Mouse (Mus musculus) forebrain, embryonic 14.5 days (tissue): ENCODE results near the gene Dhrs2. TPM values are rescaled to one million over a fixed set of nuclear protein-coding genes. Genes with fewer than 3 reads are reported as not detected.

Experiments used
- ATAC-seq: fragments of 200-750 bp; cut with Nextera tagmentation; 2 replicates; pipeline ENCODE4 v1.8.0; 2017; ENCODE audit warnings: mild to moderate bottlenecking, moderate library complexity
- DNase-seq: peaks from one replicate; pipeline ENCODE4 v3.0.0-alpha.2; 2015; ENCODE audit warnings: low spot score
- H3K27ac ChIP-seq: fragments of 300-500 bp; sonication (generic); 2 replicates; pipeline ENCODE4 v1.5.1; 2014; ENCODE audit warnings: low read depth, mild to moderate bottlenecking, control low read depth, low read length, moderate library complexity
- H3K27me3 ChIP-seq: fragments of 300-500 bp; sonication (generic); replicated peaks from 2 replicates; pipeline ENCODE4 v1.6.1; 2014; ENCODE audit warnings: low read length, control low read depth, mixed read lengths; ENCODE audit not compliant: control insufficient read depth, insufficient read depth
- H3K36me3 ChIP-seq: fragments of 300-500 bp; sonication (generic); 2 replicates; pipeline ENCODE4 v1.6.1; 2014; ENCODE audit warnings: low read length, control low read depth; ENCODE audit not compliant: control insufficient read depth, insufficient read depth
- H3K4me1 ChIP-seq: fragments of 300-500 bp; sonication (generic); 2 replicates; pipeline ENCODE4 v1.6.1; 2014; ENCODE audit warnings: antibody characterized with exemption, low read length, control low read depth; ENCODE audit not compliant: control insufficient read depth, insufficient read depth
- H3K4me2 ChIP-seq: fragments of 300-500 bp; sonication (generic); 2 replicates; pipeline ENCODE4 v1.6.1; 2014; ENCODE audit warnings: mild to moderate bottlenecking, control low read depth, low read length
- H3K4me3 ChIP-seq: fragments of 300-500 bp; sonication (generic); 2 replicates; pipeline ENCODE4 v1.5.1; 2014; ENCODE audit warnings: low read depth, low read length, control low read depth
- H3K9ac ChIP-seq: fragments of 300-500 bp; sonication (generic); 2 replicates; pipeline ENCODE4 v1.6.1; 2014; ENCODE audit warnings: mild to moderate bottlenecking, low read length, control low read depth, moderate library complexity
- H3K9me3 ChIP-seq: fragments of 300-500 bp; sonication (generic); replicated peaks from 2 replicates; pipeline ENCODE4 v1.6.1; 2016; ENCODE audit warnings: low read length, control low read depth, mixed read lengths; ENCODE audit not compliant: control insufficient read depth
- WGBS: fragments of 180-500 bp; shearing (Covaris S2); extraction: QIAGEN DNeasy Blood & Tissue Kit; methylation state at CpG from one replicate; pipeline ENCODE4 v1.1.7; 2014; 5-methylcytosine and 5-hydroxymethylcytosine counted together
- polyA plus RNA-seq: library from polyadenylated mRNA; unstranded; fragments of >200 nt; fragmentation: Nextera tagmentation; extraction: Ambion mirVana; gene quantifications from 2 replicates; pipeline ENCODE4 v1.2.1, GENCODE M21; 2014

Gene Dhrs2
- polyA plus RNA-seq, 1 experiment from 2014 or later, result 0.56 TPM

- 81% methylated on average over 4 of the region's 4 CpGs for WGBS
- no peaks in the 10 kb centered on the region for H3K27me3 ChIP-seq
- H3K9ac ChIP-seq, result no peak overlapping the region
- no peak overlapping the region for H3K27ac ChIP-seq
- no peak for DNase-seq
- H3K4me2 ChIP-seq, result no peak overlapping the region
- no peak overlapping the region for H3K4me3 ChIP-seq
- no peaks in the 10 kb centered on the region for H3K9me3 ChIP-seq
- no peak for ATAC-seq
- H3K36me3 ChIP-seq, result no peaks in the 10 kb centered on the region
- H3K4me1 ChIP-seq, result no peaks in the 10 kb centered on the region
Observed at GRCm38 (mm10) chr14:55273023-55273422, 51.2 kb downstream of the Dhrs2 start.

DNA sequence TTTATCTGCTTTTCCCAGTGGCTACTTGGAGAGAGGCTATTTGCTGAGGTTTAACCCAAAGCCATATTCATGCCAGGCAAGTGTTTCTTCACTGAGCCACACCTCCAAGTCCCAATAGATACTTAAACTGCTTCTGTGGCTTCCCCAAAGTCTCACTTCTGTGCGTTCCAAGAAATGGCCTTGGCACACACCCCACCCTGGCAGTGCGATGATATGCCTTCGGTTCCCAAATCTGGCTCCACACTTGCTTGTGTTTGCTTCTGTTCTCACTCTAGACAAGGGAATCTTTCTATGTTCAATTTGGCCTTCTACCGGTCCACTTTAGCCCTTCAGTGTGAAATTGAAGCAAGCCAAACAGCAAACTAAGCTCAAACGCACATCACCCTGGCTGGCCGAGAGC, 53.0 kb downstream of the Dhrs2 start:
- H3K9ac ChIP-seq, result no peak overlapping the region
- H3K27me3 ChIP-seq, result no peaks in the 10 kb centered on the region
- H3K27ac ChIP-seq, result no peak overlapping the region
- ATAC-seq (no peak), DNase-seq (peak; percentile 37)
- no peaks in the 10 kb centered on the region for H3K4me1 ChIP-seq
- 81% methylated on average over 6 of the region's 6 CpGs for WGBS
- no peak overlapping the region for H3K4me2 ChIP-seq
- no peak overlapping the region for H3K4me3 ChIP-seq
- no peaks in the 10 kb centered on the region for H3K9me3 ChIP-seq
- H3K36me3 ChIP-seq, result no peaks in the 10 kb centered on the region

- H3K27ac ChIP-seq, result no peak overlapping the region
- H3K4me2 ChIP-seq, result no peak overlapping the region
- H3K9ac ChIP-seq, result no peak overlapping the region
- H3K4me1 ChIP-seq, result no peaks in the 10 kb centered on the region
- DNase-seq, result no peak
- no peaks in the 10 kb centered on the region for H3K9me3 ChIP-seq
- WGBS, result 88% methylated on average over 7 of the region's 7 CpGs
- no peaks in the 10 kb centered on the region for H3K36me3 ChIP-seq
- no peak for ATAC-seq
- H3K4me3 ChIP-seq, result no peak overlapping the region
- H3K27me3 ChIP-seq, result no peaks in the 10 kb centered on the region
Observed at GRCm38 (mm10) chr14:55279322-55280069, 57.7 kb downstream of the Dhrs2 start.

Other genes starting within 250 kb of the Dhrs2 start
- not detected in 2 replicates for gene Gm17428, start 245.1 kb upstream of the Dhrs2 start, polyA plus RNA-seq
- gene Myh7, start 227.4 kb upstream of the Dhrs2 start, polyA plus RNA-seq, result 5.4 and 6.5 TPM in 2 replicates
- gene Ngdn, start 206.6 kb upstream of the Dhrs2 start, polyA plus RNA-seq, result 64.1 and 72.0 TPM in 2 replicates
- 8.5 and 12.0 TPM in 2 replicates for gene Zfhx2, start 129.7 kb upstream of the Dhrs2 start, polyA plus RNA-seq
- gene Thtpa, start 127.2 kb upstream of the Dhrs2 start, polyA plus RNA-seq, result 44.4 and 47.2 TPM in 2 replicates
- gene Ap1g2, start 115.4 kb upstream of the Dhrs2 start, polyA plus RNA-seq, result 8.1 and 9.2 TPM in 2 replicates
- 24.1 and 28.9 TPM in 2 replicates for gene Jph4, start 105.1 kb upstream of the Dhrs2 start, polyA plus RNA-seq